Mouse (Mus musculus): ENCODE results near the gene Ntf3. TPM values are rescaled to one million over a fixed set of nuclear protein-coding genes. Genes with fewer than 3 reads are reported as not detected.

The Ntf3 gene
- polyA plus RNA-seq, 1 experiment = 7.9 TPM

DNA sequence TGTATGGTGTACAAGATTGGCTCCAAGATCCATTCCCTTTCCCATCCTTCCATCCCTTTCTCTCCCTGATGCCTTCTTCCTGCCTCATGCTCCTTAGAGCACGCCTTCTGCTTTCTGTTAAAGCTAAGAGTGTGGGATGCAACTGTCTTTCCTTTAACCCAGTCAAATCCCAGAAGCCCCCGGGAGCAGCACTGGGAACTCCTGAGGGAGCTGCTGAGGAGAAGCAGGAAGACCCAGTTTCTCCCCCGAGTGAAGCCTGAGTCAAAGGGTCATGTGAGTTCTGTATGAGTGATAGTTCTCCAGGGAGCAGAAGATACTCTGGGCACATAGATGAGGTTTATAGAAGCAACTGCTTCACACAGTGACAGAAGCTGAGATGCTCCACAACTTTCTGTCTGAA is 109.0 kb downstream of the Ntf3 start:
- Histone ChIP-seq H3K4me3 (replicated peaks; ENCODE audit: insufficient read depth, low read depth, low read length) (no peak overlapping the region), H3K27me3 (ENCODE audit: control insufficient read depth, insufficient read depth, low read length) (no peaks in the 10 kb centered on the region), H3K27ac (ENCODE audit: insufficient read depth, low read length) (no peak overlapping the region), H3K4me1 (ENCODE audit: control insufficient read depth, insufficient read depth, low read length) (peaks cover 4% of the 10 kb centered on the region; the same call in 1 of the 2 replicates)
- no peak for DNase-seq
- no peak for TF ChIP-seq CTCF (IDR thresholded peaks at IDR 0.05; ENCODE audit: borderline replicate concordance, insufficient read depth, low read depth, low read length)
- TF ChIP-seq POLR2A (IDR thresholded peaks at IDR 0.05; ENCODE audit: borderline replicate concordance, insufficient read depth, low read length) = no peak
- 78% methylated on average over 3 of the region's 3 CpGs for WGBS

DNA sequence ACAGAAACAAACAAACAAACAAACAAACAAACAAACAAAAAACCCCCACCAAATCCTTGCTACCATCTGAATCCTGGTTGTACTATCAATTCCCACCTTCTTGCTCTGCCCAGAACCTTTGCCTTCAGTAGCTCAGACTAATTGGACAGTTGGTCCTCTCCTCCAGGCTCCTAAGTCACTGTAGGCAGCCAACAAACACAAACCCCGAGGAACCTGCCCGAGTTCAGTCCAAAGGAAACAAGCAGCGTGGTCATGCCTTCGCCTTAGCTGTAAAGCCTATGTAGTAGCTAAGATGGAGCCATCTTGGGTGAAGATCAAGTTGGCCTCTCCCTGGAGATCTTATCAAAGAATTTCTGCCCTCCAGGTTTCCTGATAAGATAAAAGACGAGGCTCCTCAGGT is 113.6 kb downstream of the Ntf3 start:
- DNase-seq = peak; percentile 11 to 40

More for the DNA sequence above, 113.6 kb downstream of the Ntf3 start:
- 24% methylated on average over 5 of the region's 5 CpGs for WGBS
- no peak for TF ChIP-seq CTCF (IDR thresholded peaks at IDR 0.05; ENCODE audit: borderline replicate concordance, insufficient read depth, low read depth, low read length)
- TF ChIP-seq POLR2A (IDR thresholded peaks at IDR 0.05; ENCODE audit: borderline replicate concordance, insufficient read depth, low read length) = no peak
- H3K27ac ChIP-seq (ENCODE audit: insufficient read depth, low read length) = no peak overlapping the region
- H3K4me3 ChIP-seq (replicated peaks; ENCODE audit: insufficient read depth, low read depth, low read length) = no peak overlapping the region
- H3K27me3 ChIP-seq (ENCODE audit: control insufficient read depth, insufficient read depth, low read length) = no peaks in the 10 kb centered on the region
- H3K4me1 ChIP-seq (ENCODE audit: control insufficient read depth, insufficient read depth, low read length) = peaks cover 4% of the 10 kb centered on the region; the same call in 1 of the 2 replicates
